Mouse (Mus musculus): Measurements from ENCODE around the gene Slc8a1.
A peak's percentile ranks its signal among the peaks of the same experiment; 100 is the strongest.

Gene Slc8a1

DNA sequence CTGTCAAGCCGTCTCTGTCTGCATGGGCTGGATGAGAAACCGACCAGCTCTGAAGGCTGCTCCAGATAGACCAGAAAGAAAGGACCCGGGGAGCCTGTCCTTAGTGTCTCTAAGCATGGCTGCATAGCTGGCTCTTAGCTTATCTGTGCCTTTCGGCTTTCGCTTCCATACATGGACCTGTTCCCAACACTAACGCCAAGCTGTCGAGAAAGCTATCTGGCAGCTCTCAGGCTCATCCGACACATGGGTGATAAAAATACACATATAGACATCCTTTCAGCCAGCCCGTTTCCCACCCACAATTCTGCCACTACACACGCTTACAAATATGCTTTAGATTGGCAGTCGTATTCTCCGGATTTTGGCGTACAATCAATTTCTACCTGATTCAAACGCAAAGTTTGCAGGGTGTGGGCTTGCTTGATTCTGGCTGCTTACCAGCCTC lies at the start of gene Slc8a1:
TSS of gene Slc8a1 (minus strand) at position 67 of the 445 bp plus-strand sequence.
- no peak for DNase-seq (ENCODE audit: low spot score in 2 of 2)

DNA sequence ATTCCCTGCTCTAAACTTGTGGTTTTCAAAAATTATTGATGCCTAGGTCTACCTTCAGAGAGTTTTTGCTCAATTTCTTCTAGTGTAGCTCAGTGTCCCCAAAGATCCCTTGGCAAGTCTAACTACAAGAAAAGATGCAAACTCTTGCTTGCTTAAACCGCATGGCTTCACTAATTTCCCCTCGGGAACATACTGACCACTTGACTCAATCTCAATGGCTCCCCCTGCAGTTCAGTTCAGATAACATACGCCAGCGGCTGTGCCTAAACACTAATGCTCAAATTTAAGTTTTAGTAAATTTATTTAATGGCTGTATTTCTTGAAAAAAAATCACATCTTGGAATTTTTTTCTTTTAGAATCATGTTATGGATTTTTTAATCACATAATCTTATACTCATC lies 49.2 kb upstream of the Slc8a1 start:
- peak in 1 of 2 experiments; percentile 27 for DNase-seq (ENCODE audit: low spot score in 2 of 2)

DNA sequence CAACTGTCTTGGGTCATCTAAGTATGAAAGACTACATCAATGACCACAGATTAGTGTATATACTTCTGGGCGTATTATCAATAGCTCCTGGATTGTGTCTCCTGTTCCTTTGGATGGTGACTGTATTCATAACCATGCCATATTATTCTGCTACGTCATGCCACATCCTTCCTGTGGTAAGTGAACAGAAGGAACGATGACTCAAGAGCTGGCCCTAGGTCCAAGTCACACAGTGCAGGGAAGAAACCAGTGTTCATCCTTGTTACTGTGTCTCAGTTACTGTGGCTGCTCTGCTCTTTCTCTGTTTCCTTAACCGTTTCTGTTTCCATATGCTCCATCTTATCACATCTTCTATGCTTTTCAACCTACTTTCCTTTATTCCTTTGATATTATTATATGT lies 44.1 kb upstream of the Slc8a1 start:
- no peak for DNase-seq (ENCODE audit: low spot score in 2 of 2)

DNA sequence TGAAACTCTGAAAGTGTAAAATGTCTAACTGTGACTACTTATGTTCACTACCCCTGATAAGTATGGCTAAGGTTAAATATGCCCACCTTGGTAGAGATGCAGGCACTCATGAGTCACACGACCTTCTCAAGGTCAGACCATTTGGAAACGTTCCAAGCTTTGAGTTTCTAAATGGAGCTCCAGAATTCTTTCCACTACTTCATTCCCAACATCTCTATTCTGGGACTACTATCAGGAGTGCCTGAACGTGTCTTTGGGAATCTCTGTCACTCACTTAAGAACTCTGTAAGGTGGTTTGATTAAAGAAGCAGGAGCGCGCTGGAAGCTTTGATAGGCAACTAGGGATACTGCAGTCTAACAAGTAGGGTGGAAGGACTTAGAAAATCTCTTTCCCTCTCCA lies 43.3 kb upstream of the Slc8a1 start:
- no peak for DNase-seq (ENCODE audit: low spot score in 2 of 2)

DNA sequence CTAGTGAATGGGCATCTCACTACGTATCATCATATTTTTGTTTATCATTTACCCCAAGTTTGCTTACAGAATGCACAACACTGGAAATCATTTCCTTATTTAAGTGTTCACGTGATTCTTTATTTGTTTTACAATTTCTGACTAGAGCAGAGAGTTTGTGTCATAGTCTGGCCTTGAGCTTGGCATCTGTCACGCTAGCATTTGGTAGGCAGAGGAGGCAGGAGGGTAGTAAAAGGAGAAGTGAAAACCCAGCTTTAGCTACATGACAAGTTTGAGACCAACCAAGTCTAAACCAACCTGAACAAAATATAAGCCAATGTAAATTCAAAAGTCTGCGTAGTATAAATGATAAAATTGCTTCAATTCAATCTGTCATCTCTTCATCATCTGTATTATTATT lies 41.7 kb upstream of the Slc8a1 start:
- DNase-seq (ENCODE audit: low spot score in 2 of 2): no peak

DNA sequence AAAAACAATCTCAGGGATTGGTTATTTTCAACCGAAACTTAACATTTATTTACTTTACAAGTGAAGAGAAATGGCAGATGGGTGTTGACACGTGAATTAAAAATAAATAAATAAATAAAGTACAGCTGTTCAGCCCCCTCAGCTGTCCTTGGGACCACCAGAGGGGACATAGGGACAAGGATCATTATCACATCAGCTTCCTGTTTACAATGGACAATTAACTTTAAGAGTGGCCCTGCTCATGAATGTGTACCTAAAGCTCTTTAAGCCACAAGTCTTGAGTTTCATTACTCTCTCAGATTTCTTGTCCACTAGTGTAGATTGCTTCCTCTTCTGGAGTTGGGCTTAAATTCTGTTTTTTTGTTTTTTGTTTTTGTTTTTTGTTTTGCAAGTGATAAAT lies 12.5 kb upstream of the Slc8a1 start:
- DNase-seq (ENCODE audit: low spot score in 2 of 2): no peak

DNA sequence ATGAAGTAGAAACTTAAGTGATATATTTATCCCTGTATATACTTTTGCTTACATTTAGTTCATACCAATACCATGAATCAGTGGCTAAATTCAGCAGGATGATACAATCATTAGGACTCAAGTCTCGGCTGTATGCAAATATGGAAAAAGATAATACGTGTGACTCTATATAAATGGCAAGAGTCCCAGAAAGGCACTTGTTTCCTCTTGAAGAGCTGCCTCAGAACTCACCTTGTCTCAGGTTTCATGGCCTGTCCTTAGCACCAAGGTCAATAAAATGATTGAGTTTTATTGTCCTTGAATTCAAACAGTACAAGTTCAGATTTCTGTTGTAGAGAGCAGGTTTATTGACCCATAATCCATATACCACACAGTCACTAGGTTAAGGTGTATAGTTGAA lies 4.9 kb upstream of the Slc8a1 start:
- DNase-seq (ENCODE audit: low spot score in 2 of 2): no peak

DNA sequence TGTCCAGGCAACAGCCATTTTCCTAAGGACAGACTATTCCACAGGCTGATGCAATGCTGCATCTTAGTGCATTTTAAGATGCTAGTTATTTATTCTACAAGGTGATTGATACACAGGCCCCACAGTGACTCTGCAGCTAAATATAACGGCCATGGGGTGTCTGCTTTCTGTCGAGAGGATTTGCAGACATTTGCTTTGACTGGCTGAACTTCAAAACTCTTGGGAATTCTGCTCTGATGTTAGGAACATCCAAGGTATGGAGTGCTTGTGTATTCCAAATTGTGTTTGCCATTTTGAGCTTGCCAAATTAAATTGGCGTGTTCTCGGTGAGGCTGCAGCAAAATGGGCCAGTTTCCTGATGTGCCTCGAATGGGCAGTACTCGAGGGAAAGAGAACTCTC lies 2.4 kb upstream of the Slc8a1 start:
- no peak for DNase-seq (ENCODE audit: low spot score in 2 of 2)

DNA sequence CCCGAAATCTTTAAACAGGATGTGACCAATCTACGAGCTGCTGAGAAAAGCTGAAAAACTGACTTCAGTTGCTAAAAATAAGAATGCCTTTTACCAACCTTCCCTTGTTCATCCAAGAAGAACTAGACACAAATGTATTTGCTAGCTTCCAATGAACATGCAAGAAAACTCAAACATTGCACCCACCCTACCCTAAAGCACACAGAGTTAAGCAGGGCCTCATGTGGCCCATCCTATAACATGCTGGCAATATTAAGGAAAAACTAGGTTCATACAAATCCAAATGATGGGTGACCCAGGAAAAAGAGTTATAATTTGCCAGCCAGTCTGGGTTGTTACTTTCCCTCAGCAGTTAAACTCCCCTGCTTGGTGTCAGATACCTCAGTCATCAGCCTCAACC lies 398 bp downstream of the Slc8a1 start:
- no peak for DNase-seq (ENCODE audit: low spot score in 2 of 2)

DNA sequence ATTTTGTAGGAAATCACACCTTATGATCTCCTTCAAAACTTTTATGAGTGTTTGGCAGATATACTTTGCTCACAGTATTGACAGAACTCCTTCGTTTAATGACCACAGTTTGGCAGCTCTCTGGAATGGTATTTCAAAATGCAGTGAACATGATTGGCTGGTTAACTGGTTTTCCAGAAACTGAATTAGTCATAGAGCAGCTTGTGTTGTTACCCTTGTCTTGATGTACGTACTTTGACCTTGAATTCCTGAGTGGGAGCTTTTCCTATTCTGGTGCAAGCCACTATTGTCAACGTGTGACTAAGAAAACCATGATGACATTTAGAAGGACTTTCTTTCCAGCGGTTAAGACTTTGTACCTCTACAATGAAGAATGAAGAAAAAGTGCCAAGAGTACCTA lies 868 bp downstream of the Slc8a1 start:
- DNase-seq (ENCODE audit: low spot score in 2 of 2): no peak

DNA sequence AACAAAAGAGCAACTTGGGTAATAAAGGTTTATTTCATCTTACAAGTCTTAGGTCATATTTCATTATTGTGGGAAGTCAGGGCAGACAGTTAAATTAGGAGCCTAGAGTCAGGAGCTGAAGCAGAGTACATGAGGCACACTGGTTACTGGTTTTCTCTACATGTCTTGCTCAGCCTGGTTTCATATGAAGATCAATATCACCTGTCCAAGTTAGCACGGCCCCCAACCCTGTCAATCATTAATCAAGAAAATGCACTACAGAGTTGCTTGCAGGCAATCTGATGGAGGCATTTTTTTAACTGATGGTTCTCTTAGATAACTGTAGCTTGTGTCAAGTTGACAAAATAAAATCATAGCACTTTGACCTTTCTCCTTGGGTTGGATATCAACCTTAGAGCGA lies 2.6 kb downstream of the Slc8a1 start:
- no peak for DNase-seq (ENCODE audit: low spot score in 2 of 2)

DNA sequence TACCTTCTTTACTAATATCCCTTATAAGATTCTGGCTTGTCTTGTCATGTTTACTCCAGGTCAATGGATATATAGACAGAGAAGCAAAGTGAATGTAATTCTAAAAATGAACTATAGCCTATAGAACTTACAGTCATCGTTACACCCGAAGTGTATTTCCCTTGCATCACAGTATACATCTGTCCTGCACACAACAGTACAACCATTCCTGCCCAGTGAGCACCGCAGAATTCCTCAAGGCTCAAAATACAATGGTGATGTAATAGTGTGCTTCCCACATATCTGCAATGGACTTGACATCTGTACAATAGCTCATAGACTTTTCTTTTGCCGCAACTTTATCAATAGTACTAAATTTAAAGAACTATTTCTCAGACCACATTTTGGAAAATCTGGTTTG lies 8.3 kb downstream of the Slc8a1 start:
- no peak for DNase-seq (ENCODE audit: low spot score in 2 of 2)

DNA sequence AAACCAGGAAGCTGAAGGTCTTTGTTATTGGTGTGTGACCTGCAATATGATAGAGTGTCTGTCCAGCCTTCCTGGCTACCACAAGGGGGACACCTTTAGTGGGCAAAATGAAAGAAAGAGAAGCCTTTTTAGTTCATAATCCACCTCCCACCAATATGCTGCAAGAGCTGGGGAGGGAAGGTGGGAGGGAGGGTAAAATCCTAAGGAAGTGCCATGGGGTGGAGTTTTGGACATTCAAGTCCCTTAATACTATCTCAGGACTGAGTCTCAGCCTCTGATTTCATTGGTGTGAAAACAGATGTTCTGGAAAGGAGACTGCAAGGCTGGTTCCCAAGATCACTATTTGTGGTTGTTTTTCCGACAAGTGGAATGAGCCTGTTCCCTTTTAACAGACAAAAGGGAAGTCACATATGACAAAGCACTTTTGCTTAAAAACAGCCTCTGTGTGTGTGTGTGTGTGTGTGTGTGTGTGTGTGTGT lies 25.9 kb downstream of the Slc8a1 start:
- no peak for DNase-seq (ENCODE audit: low spot score in 2 of 2)

DNA sequence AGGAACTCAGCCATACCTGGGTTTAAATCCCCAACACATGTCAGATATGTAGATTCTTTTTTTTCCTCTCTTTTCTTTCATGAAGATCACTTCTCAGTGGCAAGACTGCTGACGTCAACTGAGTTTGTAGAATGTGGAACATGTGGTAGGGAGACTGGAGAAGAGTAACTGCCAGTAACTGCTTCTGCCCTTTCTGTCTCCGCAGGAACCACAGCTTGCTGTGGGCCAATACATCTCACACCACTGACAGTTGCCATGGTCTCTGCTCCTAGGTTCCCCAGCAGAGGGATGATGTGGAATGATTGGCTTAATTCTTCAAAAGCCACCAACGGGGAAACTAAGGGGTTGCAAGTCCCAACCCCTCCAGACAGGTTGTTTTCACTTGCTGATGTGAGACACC lies 33.4 kb downstream of the Slc8a1 start:
- no peak for DNase-seq (ENCODE audit: low spot score in 2 of 2)

DNA sequence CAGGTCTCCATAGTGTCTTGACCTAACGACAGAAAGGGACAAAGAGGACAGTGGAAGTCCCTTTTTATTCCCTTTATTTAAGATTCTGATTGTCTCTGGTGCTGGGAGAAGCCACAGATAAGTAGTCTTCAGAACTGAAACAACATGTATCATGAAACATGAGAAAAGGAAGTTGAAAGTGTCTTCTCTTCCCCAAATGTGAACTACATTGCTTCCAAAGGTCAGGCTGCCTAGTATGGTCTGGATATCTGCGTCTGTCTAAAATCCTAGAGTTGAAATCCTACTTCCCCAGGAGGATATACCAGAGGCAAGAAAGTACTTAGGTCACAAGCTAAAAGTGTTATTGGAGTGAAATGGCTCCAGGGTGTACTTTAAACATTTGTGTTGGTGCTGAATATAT lies 34.9 kb downstream of the Slc8a1 start:
- DNase-seq (ENCODE audit: low spot score in 2 of 2): no peak

DNA sequence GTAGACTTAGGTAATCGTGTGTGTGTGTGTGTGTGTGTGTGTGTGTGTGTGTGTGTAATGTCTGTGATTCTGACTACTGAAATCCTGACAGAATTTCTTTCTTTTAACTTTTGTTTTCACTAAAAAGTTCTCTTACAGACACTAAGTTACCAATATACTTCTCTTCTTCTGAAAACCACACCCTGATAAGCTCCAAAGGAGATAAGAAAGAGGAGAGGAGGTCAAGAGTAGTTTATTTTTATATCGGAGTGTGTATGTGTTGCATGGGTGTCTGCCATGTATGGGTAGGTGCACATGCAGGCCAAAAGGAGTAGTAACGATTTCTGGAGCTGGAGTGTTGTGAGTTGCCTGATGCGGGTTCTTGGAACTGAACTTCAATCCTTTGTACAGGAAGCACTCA lies 36.5 kb downstream of the Slc8a1 start:
- DNase-seq (ENCODE audit: low spot score in 2 of 2): no peak

DNA sequence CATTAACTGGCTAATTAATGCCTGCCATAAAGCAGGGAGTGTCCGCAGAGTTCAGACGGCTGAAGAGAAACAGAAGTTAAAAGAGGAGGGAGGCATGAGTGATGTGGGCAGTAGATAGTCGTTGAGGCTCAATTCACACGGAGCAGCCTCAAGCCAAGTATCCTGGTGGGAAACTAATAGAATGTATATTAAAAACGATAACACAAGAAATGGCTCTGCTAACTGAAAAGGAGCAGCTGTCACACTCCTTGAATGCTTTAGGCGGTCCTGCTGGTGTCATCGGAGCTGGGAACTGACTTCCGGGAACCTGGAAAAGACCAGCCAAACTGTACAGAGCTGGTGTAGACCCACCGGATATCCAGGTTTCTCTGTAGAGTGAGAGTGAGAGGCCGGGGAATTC lies 39.4 kb downstream of the Slc8a1 start:
- DNase-seq (ENCODE audit: low spot score in 2 of 2): no peak

DNA sequence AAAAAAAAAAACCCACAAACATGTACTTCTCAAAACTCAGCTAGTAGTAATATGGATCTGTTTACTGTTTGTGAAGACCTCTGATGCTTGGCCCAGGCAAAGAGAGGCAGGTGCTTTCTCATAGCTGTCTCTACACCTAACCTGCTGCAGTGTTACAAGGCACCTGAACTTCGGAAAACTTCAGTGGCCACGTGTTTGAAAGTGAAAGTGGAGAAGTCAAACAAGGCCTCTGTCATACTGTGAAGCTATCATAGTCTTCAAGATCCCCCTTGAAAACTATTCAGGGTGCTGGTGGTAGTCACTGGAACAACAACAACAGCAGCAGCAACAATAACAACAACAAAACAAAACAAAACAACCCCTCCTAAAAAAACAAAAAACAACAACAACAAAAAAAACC lies 40.5 kb downstream of the Slc8a1 start:
- no peak for DNase-seq (ENCODE audit: low spot score in 2 of 2)

DNA sequence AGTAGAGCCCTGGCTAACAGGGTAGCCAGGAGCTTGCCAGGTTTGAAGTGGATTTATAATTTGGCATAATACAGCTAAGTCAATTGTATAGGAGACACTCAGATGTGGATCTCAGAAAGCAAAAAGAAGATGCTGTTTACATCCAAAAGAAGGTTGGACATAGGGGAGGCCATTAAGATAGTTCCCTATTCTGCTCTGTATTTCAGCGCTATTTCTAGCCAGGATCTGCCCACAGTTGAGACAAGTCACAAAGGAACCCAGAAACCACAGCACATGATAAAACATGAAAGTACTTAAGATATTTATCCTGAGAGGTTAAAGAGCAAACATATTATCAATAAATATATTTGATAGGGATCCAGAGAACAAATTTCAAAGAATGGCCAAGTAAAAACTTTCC lies 43.2 kb downstream of the Slc8a1 start:
- no peak for DNase-seq (ENCODE audit: low spot score in 2 of 2)

DNA sequence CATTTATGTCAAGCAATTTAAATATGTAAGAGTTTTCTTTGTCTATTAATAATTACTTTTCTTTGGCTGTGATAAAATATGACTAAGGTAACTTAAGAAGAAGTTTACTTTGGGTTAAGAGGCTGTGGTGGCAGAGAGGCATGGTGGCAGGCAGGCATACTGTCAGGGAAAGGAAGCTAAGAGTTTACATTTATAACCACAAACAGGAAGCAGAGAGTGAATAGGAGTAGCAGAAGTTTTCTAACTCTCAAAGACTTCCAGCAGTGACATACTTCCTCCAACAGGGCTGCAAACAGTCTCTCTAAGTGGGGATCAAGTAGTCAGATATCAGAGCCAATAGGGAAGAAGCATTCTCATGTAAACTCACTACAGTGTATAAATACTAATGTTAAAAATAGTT lies 58.6 kb downstream of the Slc8a1 start:
- no peak for DNase-seq (ENCODE audit: low spot score in 2 of 2)

DNA sequence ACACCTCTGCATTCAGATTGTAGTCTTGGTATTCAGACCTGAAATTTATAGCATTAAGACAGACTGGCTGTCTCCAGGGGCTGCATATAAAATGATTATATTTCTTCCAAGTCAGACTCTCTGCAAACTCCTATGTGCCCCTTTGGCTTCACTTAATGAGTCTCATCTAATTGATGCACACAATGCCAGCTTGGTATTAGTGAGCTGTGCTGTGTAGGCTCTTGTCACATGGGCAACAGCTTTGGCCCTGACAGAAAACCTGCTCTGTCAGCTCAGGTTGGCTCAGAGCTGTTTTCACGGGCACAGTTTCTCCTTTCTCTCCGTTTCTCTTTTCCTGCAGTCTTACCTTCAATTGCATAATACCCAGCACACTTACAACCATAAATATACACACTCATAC lies 60.7 kb downstream of the Slc8a1 start:
- DNase-seq (ENCODE audit: low spot score in 2 of 2): no peak

DNA sequence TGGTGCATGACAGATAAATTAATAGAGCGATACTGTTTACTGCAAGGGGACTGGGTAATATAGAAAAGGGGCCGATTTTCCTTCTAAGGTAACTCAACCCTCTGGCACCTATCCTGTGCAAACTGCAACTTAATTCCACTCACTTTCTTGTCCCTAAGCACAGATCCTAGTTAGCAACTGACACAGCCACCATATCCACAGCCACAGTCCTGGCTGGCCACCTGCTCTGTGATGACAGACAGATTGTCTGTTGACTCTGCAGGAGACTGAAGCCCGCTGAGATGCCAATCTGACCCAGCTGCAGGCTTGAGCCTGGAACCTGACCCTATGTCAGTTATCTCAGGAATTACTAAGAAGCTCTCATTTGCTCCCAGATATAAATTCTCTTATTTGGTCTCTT lies 62.0 kb downstream of the Slc8a1 start:
- DNase-seq (ENCODE audit: low spot score in 2 of 2): no peak

DNA sequence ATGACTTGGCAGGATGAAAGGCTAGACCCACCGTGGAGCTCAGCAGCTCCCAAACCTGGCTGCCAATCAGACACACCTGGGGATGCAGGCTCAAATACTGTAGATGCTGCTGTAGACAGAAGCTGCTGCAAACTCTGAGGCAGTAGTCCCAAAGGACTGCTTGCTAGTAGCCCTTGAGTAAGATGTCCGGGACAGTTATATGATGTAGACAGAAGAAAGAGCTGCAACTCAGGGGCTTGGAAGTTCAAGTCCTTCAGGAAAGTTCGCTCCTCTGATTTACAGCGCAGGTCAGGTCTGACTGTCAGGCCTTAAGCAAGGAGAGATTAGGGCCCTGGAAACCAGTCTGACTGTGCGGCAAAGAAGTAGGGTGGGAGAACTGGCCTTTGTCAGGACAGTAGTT lies 66.9 kb downstream of the Slc8a1 start:
- no peak for DNase-seq (ENCODE audit: low spot score in 2 of 2)

DNA sequence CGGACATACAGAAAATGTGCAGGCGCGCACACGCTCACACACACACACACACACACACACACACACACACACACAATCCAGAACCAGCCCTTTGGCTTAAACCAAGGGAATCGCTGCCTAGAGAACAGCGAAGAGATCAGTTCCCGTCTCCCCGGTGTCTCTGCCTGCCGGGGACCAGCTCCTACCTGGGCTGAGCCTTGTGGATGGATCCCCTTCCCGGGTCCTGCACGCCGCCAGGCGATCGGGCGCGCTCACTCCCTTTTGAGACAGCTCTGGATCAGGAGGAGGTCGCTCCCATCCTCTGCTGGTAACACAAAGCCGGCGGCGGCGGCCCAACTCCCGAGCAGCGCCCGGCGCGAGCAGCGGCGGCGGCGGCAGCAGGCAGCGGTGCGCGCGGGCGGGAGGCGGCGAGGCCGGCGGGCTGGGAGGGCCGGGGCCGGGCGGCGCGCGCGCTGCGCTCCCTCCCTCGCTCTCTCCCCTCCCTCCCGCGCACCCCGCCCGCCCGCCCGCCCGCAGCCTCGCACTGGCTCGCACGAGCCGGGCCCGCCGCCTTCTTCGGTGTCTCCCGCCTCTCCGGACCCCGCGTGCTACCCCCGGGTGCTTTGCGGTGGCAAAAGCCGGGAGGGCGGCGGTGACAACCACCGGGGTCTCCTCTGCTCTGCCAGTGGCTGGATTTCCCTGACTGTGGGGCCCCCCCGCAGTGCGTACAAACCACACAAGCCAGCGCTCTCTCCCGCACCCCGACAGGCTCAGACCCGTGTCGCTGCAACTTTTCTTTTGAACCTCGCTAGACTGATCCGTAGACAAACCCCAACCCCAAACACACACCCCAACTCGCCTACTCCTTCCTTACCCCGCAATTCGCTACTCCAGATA lies 68.1 kb downstream of the Slc8a1 start:
- peak; percentile 24 to 45 for DNase-seq (ENCODE audit: low spot score in 2 of 2)

Data from spleen, postnatal 10 days (tissue).